ENCODE assay signal across 9 mouse cellular contexts in the genomic region with DNA sequence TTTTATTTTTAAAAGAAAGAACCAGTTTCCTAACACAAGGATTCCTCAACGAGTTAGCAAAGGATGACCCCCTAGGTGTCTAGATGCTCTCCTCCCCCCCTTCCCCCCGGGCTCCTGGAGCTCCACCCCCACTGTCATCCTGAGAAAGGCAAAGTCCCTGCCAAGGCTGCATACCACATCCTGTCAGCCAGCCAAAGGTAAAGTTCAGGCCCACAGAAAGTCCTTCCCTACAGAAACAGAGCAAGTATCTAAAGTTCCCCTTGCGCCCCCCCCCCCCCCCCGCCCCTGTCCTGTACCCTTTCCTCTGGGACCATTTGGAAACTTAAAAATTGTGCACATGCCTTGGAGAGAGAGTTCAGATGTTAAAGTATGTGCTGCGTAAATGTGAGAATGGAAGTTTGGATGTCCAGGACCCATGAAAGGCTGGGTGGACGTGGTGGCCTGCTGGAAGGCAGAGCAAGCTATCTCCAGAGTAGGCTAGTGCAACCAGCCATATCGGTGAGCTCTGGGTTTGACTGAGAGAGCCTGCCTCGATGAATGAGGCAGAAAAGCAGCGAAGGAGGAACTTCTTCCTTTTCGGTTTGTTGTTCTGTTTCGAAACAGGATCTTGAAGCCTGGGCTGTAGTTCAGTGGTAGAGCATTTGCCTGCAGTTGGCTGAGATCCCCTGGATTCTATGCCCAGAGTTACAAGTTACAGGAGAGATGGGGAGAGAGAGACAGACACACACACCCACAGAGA. TPM values are rescaled to one million over a fixed set of nuclear protein-coding genes. Genes with fewer than 3 reads are reported as not detected.
DNase-seq lines count a peak whose midpoint lies in the region; ATAC-seq and TF ChIP-seq lines count a peak whose summit lies in the region.
"Had no signal": no experiment of that assay in that cellular context is flagged by ENCODE, and none has a peak within 500 bp of the region (broad histone marks: within the 10 kb centered on the region; RNA-seq: fewer than 3 reads in every experiment).

No protein-coding gene starts in this region.

- no peak overlapping the region for H3K4me3 ChIP-seq in forebrain, embryonic 10.5 days
- no peak overlapping the region for H3K4me3 ChIP-seq in forebrain, embryonic 11.5 days (ENCODE audit: low read depth, low read length)
- peak overlapping the region; percentile 17; the same call in 1 of the 2 replicates for H3K4me3 ChIP-seq in embryonic facial prominence, embryonic 14.5 days (ENCODE audit: low read depth, low read length)
- peak overlapping the region; percentile 2; the same call in 1 of the 2 replicates for H3K4me3 ChIP-seq in lung, embryonic 14.5 days (ENCODE audit: low read depth, low read length)

- H3K9me3 ChIP-seq in forebrain, embryonic 10.5 days: no peaks in the 10 kb centered on the region
- H3K9me3 ChIP-seq in forebrain, embryonic 11.5 days (ENCODE audit: control insufficient read depth, low read length): no peaks in the 10 kb centered on the region
- H3K9me3 ChIP-seq in embryonic facial prominence, embryonic 14.5 days (ENCODE audit: control insufficient read depth, low read length): no peaks in the 10 kb centered on the region
- H3K9me3 ChIP-seq in lung, embryonic 14.5 days (ENCODE audit: low read depth, low read length): no peaks in the 10 kb centered on the region

- TF ChIP-seq CTCF in lung, embryonic 14.5 days (IDR thresholded peaks at IDR 0.05; ENCODE audit: low read depth): no peak

- intact Hi-C loops in heart, postnatal 14 days (cut with DNase I): no loop called here

- peak overlapping the region; percentile 37 for H3K27ac ChIP-seq in forebrain, embryonic 10.5 days
- H3K27ac ChIP-seq in forebrain, embryonic 11.5 days (ENCODE audit: low read depth, low read length): no peak overlapping the region
- H3K27ac ChIP-seq in embryonic facial prominence, embryonic 14.5 days (replicated peaks; ENCODE audit: low read depth, low read length): peak overlapping the region; percentile 81
- peak overlapping the region; percentile 72 for H3K27ac ChIP-seq in lung, embryonic 14.5 days (ENCODE audit: low read depth)

- no peaks in the 10 kb centered on the region for H3K36me3 ChIP-seq in forebrain, embryonic 10.5 days (replicated peaks)
- H3K36me3 ChIP-seq in forebrain, embryonic 11.5 days (ENCODE audit: control insufficient read depth, insufficient read depth, low read length): no peaks in the 10 kb centered on the region
- no peaks in the 10 kb centered on the region for H3K36me3 ChIP-seq in embryonic facial prominence, embryonic 14.5 days (ENCODE audit: control insufficient read depth, insufficient read depth, low read length)
- H3K36me3 ChIP-seq in lung, embryonic 14.5 days (ENCODE audit: insufficient read depth): no peaks in the 10 kb centered on the region

- peaks cover 51% of the 10 kb centered on the region for H3K4me1 ChIP-seq in forebrain, embryonic 10.5 days
- H3K4me1 ChIP-seq in forebrain, embryonic 11.5 days (replicated peaks; ENCODE audit: control insufficient read depth, insufficient read depth, low read length): peaks cover 6% of the 10 kb centered on the region
- H3K4me1 ChIP-seq in embryonic facial prominence, embryonic 14.5 days (ENCODE audit: control insufficient read depth, insufficient read depth, low read length): peaks cover 36% of the 10 kb centered on the region
- H3K4me1 ChIP-seq in lung, embryonic 14.5 days (ENCODE audit: insufficient read depth): peaks cover 15% of the 10 kb centered on the region

- H3K9ac ChIP-seq in forebrain, embryonic 11.5 days (ENCODE audit: low read length): no peak overlapping the region
- H3K9ac ChIP-seq in embryonic facial prominence, embryonic 14.5 days (ENCODE audit: low read depth, low read length): peak overlapping the region; percentile 59
- peak overlapping the region; percentile 40 for H3K9ac ChIP-seq in lung, embryonic 14.5 days

- no peak overlapping the region for H3K4me2 ChIP-seq in forebrain, embryonic 11.5 days (ENCODE audit: low read depth, low read length, severe bottlenecking)
- H3K4me2 ChIP-seq in embryonic facial prominence, embryonic 14.5 days (ENCODE audit: low read depth, low read length): peak overlapping the region; percentile 47
- peak overlapping the region; percentile 49 for H3K4me2 ChIP-seq in lung, embryonic 14.5 days

- 41% methylated on average over 11 of the region's 11 CpGs for WGBS in forebrain, embryonic 10.5 days
- WGBS in forebrain, embryonic 11.5 days: 44% methylated on average over 11 of the region's 11 CpGs
- WGBS in embryonic facial prominence, embryonic 14.5 days: 21% methylated on average over 11 of the region's 11 CpGs
- WGBS in lung, embryonic 14.5 days: 19% methylated on average over 11 of the region's 11 CpGs

- no peaks in the 10 kb centered on the region for H3K27me3 ChIP-seq in forebrain, embryonic 10.5 days (ENCODE audit: poor library complexity, severe bottlenecking)
- H3K27me3 ChIP-seq in forebrain, embryonic 11.5 days (ENCODE audit: control insufficient read depth, insufficient read depth, low read length): no peaks in the 10 kb centered on the region
- H3K27me3 ChIP-seq in embryonic facial prominence, embryonic 14.5 days (replicated peaks; ENCODE audit: control insufficient read depth, insufficient read depth, low read length): no peaks in the 10 kb centered on the region
- no peaks in the 10 kb centered on the region for H3K27me3 ChIP-seq in lung, embryonic 14.5 days (ENCODE audit: insufficient read depth, low read length)
- H3K27me3 ChIP-seq: Patski had no signal

- no peak for ATAC-seq in forebrain, embryonic 11.5 days (replicated peaks; ENCODE audit: low FRiP score)
- peak; percentile 69 for ATAC-seq in embryonic facial prominence, embryonic 14.5 days (ENCODE audit: low read depth)
- ATAC-seq in lung, embryonic 14.5 days (ENCODE audit: insufficient read depth): peak; percentile 59
- ATAC-seq: Patski had no signal

- no peak for DNase-seq in forebrain, embryonic 10.5 days (ENCODE audit: extremely low spot score, low spot score)
- no peak for DNase-seq in forebrain, embryonic 11.5 days (ENCODE audit: low spot score)
- peak; percentile 82 for DNase-seq in embryonic facial prominence, embryonic 14.5 days (ENCODE audit: low spot score)
- peak; percentile 50 to 65 for DNase-seq in heart, postnatal 14 days
- DNase-seq in kidney, postnatal 36 days: peak; percentile 70 to 75
- peak; percentile 76 for DNase-seq in lung, embryonic 14.5 days
- DNase-seq in retina, postnatal 1 day: peak; percentile 32
- DNase-seq in urinary bladder, postnatal 25 days (ENCODE audit: low spot score): peak; percentile 29

RNA-seq across cellular contexts. Expression of a gene that starts 46.3 kb away (rescaled TPM):
- not detected in 2 replicates for polyA plus RNA-seq in forebrain, embryonic 10.5 days (2016; fragmentation: Nextera tagmentation; extraction: Ambion mirVana)
- polyA plus RNA-seq in forebrain, embryonic 11.5 days (2014; fragmentation: Nextera tagmentation; extraction: Ambion mirVana): 0.05 TPM in 1 of 2 replicates, not detected in the other
- 0.08 TPM in 1 of 2 replicates, not detected in the other for polyA plus RNA-seq in embryonic facial prominence, embryonic 14.5 days (2014; fragmentation: Nextera tagmentation; extraction: Ambion mirVana)
- total RNA-seq in heart, postnatal 14 days (2021): not detected
- polyA plus RNA-seq in lung, embryonic 14.5 days (2014; fragmentation: Nextera tagmentation; extraction: Ambion mirVana): 0.05 TPM in 1 of 2 replicates, not detected in the other

Comparison
In these comparisons a context has a peak if more than half of its experiments do, and no peak if none do; other contexts are left out.
1. DNase-seq: peak in embryonic facial prominence, embryonic 14.5 days (single experiment), heart, postnatal 14 days (2 of 2), kidney, postnatal 36 days (2 of 2), lung, embryonic 14.5 days (single experiment), retina, postnatal 1 day (single experiment) and urinary bladder, postnatal 25 days (single experiment); none in forebrain, embryonic 10.5 days (single experiment) and forebrain, embryonic 11.5 days (single experiment).
2. H3K4me3 ChIP-seq: peak in embryonic facial prominence, embryonic 14.5 days (single experiment) and lung, embryonic 14.5 days (single experiment); none in forebrain, embryonic 10.5 days (single experiment) and forebrain, embryonic 11.5 days (single experiment).